Mouse (Mus musculus) embryonic facial prominence, embryonic 12.5 days (tissue): Measurements from ENCODE around the gene Acsl3. TPM values are rescaled to one million over a fixed set of nuclear protein-coding genes. Genes with fewer than 3 reads are reported as not detected.

Experiments used
- ATAC-seq: fragments of 200-750 bp; cut with Nextera tagmentation; 2 replicates; pipeline ENCODE4 v1.8.0; 2017; ENCODE audit not compliant: insufficient number of reproducible peaks, insufficient read depth, low FRiP score, low TSS enrichment
- H3K27ac ChIP-seq: fragments of 300-500 bp; sonication (generic); 2 replicates; pipeline ENCODE4 v1.5.1; 2016; ENCODE audit warnings: mild to moderate bottlenecking
- H3K27me3 ChIP-seq: fragments of 300-500 bp; sonication (generic); 2 replicates; pipeline ENCODE4 v1.6.1; 2016; ENCODE audit warnings: mild to moderate bottlenecking, moderate library complexity
- H3K36me3 ChIP-seq: fragments of 300-500 bp; sonication (generic); 2 replicates; pipeline ENCODE4 v1.6.1; 2016; ENCODE audit warnings: mild to moderate bottlenecking
- H3K4me1 ChIP-seq: fragments of 300-500 bp; sonication (generic); 2 replicates; pipeline ENCODE4 v1.6.1; 2016
- H3K4me2 ChIP-seq: fragments of 300-500 bp; sonication (generic); replicated peaks from 2 replicates; pipeline ENCODE4 v1.6.1; 2016; ENCODE audit warnings: mild to moderate bottlenecking, moderate library complexity
- H3K4me3 ChIP-seq: fragments of 300-500 bp; sonication (generic); 2 replicates; pipeline ENCODE4 v1.5.1; 2016; ENCODE audit warnings: mild to moderate bottlenecking
- H3K9ac ChIP-seq: fragments of 300-500 bp; sonication (generic); 2 replicates; pipeline ENCODE4 v1.6.1; 2016; ENCODE audit warnings: mild to moderate bottlenecking, moderate library complexity
- H3K9me3 ChIP-seq: fragments of 300-500 bp; sonication (generic); 2 replicates; pipeline ENCODE4 v1.6.1; 2016; ENCODE audit warnings: mild to moderate bottlenecking, moderate library complexity
- WGBS: fragments of 180-500 bp; shearing (Covaris S2); methylation state at CpG from one replicate; pipeline ENCODE4 v1.1.7; 2016; 5-methylcytosine and 5-hydroxymethylcytosine counted together
- polyA plus RNA-seq: library from polyadenylated mRNA; unstranded; fragments of >200 nt; fragmentation: Nextera tagmentation; extraction: Ambion mirVana; gene quantifications from 2 replicates; pipeline ENCODE4 v1.2.1, GENCODE M21; 2016

The Acsl3 gene
- polyA plus RNA-seq, 1 experiment from 2014 or later: 92.0 TPM

DNA sequence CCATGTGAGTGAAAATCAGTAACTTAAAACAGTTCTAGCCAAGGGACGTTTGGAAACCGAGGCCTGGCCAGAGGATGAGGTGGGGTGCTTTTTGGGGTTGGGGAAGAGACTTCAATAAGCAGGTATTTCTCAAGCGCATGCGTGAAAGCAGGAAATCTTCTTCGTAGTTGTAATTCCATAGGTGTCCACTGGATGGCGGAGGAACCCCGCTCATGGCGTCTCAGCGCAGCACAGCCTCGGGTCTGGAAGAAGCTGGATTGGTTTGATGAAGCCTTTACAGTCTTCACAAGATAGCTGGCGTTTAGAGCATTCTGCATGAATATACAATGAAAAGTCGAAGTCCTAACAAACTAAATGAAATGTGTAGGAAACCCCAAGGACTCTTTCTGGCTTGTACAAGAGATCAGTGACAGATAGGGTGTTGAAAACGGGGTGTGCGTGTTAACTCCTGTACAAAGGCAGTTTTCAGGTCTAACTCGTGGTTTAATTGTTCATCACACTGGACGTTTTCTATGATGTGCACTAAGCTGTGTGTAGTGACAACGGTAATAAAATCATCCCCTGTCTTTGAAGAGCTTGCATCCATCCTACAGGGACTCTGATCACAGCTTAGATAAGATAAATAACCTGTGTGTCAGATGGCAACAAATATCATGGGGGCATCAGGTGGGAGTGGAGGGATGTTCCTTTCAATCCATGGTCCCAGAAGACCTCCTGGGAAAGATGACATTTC is 67.0 kb downstream of the Acsl3 start:
- no peak overlapping the region for H3K9ac ChIP-seq
- no peaks in the 10 kb centered on the region for H3K9me3 ChIP-seq
- no peaks in the 10 kb centered on the region for H3K36me3 ChIP-seq
- no peak overlapping the region for H3K27ac ChIP-seq
- no peak overlapping the region for H3K4me3 ChIP-seq
- ATAC-seq: 0 out of 2 replicates have a peak, but pooled peaks have one; percentile 64
- H3K4me1 ChIP-seq: peaks cover 19% of the 10 kb centered on the region
- WGBS: 18% methylated on average over 17 of the region's 17 CpGs
- H3K4me2 ChIP-seq: 0 out of 2 replicates have a peak overlapping the region, but pooled peaks have one; percentile 3
- no peaks in the 10 kb centered on the region for H3K27me3 ChIP-seq

DNA sequence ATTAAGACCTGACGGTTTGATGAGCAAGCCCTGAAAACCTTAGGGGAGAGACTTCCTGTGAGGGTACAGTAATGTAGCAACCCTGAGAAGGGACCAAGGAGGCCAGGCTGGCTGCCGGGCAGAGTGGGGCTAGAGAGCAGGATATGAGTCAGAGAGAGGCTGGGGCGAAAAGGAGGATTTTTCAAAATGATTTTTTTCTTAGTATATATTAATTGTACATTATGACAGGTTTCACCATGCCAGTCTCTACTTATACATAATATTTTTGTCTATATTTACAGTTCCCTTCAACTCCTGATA is 67.5 kb downstream of the Acsl3 start:
- H3K4me2 ChIP-seq: no peak overlapping the region
- WGBS: 61% methylated on average over 3 of the region's 3 CpGs
- H3K27me3 ChIP-seq: no peaks in the 10 kb centered on the region
- H3K9me3 ChIP-seq: no peaks in the 10 kb centered on the region
- H3K9ac ChIP-seq: no peak overlapping the region
- no peak for ATAC-seq
- H3K4me1 ChIP-seq: peaks cover 19% of the 10 kb centered on the region
- H3K36me3 ChIP-seq: no peaks in the 10 kb centered on the region
- no peak overlapping the region for H3K27ac ChIP-seq
- no peak overlapping the region for H3K4me3 ChIP-seq

DNA sequence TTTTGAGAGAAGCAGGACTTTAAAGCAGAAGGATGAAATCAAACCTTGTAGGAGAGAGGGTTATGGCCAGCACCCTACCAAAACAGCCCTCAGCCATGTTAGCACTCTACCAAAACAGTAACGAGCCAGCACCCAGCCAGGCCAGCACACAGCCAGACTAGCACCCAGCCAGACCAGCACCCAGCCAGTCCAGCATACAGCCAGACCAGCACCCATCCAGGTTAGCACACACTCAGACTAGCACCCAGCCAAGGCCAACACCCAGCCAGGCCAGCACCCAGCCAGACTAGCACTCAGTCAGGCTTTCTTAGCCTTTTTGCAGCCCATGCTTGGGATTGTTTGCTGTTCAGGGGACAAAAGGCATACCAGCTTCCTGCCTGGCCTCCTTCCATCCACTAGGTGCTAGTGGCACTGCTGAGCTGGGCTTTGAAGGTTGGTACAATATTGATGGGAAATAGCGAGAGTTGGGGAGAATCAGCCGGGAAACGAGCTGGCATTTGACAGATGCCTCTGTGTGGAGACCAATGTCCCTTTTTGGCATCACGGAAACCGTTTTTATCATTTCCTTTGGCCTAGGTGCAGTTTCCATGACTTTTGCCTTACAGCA is 68.1 kb downstream of the Acsl3 start:
- no peak overlapping the region for H3K4me3 ChIP-seq
- H3K9ac ChIP-seq: no peak overlapping the region
- H3K4me2 ChIP-seq: no peak overlapping the region
- H3K27ac ChIP-seq: 0 out of 2 replicates have a peak overlapping the region, but pooled peaks have one; percentile 37
- no peaks in the 10 kb centered on the region for H3K9me3 ChIP-seq
- no peak for ATAC-seq
- H3K36me3 ChIP-seq: no peaks in the 10 kb centered on the region
- 53% methylated on average over 6 of the region's 6 CpGs for WGBS
- H3K4me1 ChIP-seq: peaks cover 19% of the 10 kb centered on the region
- H3K27me3 ChIP-seq: no peaks in the 10 kb centered on the region

DNA sequence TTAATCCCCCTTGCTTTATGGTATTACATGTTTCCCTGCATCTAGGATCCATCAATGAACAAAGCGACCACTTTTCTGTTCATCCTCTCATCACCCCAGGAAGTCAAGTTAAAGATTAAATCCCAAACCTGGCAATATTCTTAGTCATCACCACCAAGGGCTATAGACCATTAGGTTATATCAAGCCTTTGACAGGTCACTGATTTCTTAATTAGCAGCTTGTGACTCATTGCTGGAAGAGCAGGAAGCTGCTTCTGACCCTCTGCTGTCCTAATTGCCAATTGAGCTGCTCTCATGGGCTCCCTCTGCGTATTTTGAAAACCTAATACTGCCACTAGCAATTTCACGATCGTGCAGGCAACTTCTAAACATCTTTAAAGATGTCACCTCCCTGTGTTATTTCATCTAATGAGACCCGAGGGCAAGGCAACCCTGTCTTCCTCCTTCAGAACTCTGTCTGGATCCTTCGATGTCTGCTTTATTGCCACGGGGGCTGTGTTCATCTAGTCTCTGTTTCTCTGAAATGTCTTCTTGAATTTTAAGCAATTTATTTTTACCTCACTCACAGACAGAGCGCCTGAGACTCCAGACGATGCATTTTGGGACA is 72.6 kb downstream of the Acsl3 start:
- 66% methylated on average over 9 of the region's 9 CpGs for WGBS

DNA sequence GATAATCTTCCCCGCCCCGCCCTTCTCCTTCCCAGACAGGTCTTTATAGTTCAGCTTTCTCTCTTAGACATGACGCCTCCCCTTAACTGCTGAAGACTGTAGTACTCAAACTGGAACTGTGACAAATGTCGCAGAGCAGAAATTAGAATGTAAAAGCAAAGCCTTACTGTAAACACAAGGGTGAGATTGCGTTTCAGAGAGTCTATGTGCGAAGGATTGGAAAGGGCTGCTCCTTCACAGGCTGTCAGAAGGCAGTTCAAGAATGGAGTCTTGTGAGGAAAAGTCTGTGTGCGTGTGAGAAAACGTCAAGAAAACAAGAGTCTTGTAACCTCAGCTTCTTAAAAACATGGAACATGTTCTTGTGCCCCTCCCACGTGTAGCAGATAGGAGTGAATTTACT is 74.7 kb downstream of the Acsl3 start:
- no peak overlapping the region for H3K27ac ChIP-seq
- peaks cover 3% of the 10 kb centered on the region; the same call in 1 of the 2 replicates for H3K4me1 ChIP-seq
- ATAC-seq: no peak
- 89% methylated on average over 9 of the region's 9 CpGs for WGBS
- no peaks in the 10 kb centered on the region for H3K27me3 ChIP-seq
- no peak overlapping the region for H3K4me2 ChIP-seq
- H3K36me3 ChIP-seq: no peaks in the 10 kb centered on the region
- no peak overlapping the region for H3K9ac ChIP-seq
- no peaks in the 10 kb centered on the region for H3K9me3 ChIP-seq
- H3K4me3 ChIP-seq: no peak overlapping the region

More for the DNA sequence above, 72.6 kb downstream of the Acsl3 start:
- Histone ChIP-seq H3K9ac (no peak overlapping the region), H3K4me2 (no peak overlapping the region), H3K27me3 (no peaks in the 10 kb centered on the region), H3K4me1 (peaks cover 16% of the 10 kb centered on the region), H3K27ac (no peak overlapping the region), H3K4me3 (no peak overlapping the region), H3K36me3 (no peaks in the 10 kb centered on the region), H3K9me3 (no peaks in the 10 kb centered on the region)
- ATAC-seq: no peak

DNA sequence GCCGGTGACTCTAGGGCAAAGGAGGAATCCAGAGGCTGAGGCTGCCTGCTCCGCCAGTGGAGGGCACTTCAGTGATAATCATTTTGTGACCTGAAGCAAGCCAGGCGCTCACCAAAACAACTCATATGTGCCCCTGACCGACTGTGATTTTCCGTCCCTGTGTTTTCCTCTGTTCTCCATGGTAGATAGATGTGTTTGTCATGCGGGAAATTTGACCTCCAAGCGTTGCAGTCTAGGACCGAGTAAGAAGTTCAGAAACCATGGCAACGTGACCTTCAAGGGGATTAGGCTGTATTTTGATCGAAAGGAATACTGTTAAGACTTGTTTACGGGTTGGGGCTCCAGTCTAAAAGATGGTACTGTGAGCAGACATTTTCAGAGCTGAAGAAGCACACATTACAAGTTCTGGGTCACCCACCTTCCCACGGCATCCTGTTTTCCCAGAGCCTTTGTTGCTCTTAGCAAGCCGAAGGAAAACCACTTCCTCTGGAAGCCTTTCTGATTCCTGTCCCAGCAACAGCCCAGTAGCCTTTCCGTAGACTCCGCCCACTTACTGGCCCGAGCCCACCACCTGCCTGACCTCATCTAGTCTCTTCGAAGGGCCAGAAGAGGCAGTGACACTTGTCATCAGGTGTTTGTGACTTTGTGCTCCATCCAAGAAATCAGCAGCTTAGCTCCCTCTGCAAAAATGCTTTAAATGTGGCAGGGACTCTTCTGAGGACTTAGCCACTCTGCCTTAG is 76.8 kb downstream of the Acsl3 start:
- Histone ChIP-seq H3K9me3 (no peaks in the 10 kb centered on the region), H3K9ac (no peak overlapping the region), H3K4me3 (no peak overlapping the region), H3K4me1 (peaks cover 3% of the 10 kb centered on the region; the same call in 1 of the 2 replicates), H3K27ac (no peak overlapping the region), H3K4me2 (no peak overlapping the region), H3K27me3 (no peaks in the 10 kb centered on the region), H3K36me3 (no peaks in the 10 kb centered on the region)
- ATAC-seq: no peak
- WGBS: 60% methylated on average over 17 of the region's 17 CpGs

DNA sequence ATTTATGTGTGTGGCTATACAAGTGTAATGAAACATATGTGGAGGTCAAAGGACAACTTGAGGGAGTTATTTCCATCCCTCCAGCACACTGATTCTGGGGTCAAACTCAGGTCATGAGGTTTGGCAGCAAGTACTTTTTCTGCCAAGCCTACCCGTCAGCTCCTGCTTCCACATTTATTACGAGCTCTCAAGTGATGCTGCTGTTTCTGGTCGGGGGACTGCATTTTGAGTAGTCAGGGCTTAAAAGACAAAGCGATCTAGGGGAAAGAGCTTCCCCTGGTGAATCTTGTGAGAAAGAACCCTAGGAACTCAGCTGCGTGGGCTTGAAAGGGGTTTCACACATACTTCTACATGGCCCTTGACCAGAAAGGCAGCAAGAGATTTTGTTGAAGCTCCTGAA is 80.0 kb downstream of the Acsl3 start:
- WGBS: 50% methylated on average over 5 of the region's 5 CpGs

DNA sequence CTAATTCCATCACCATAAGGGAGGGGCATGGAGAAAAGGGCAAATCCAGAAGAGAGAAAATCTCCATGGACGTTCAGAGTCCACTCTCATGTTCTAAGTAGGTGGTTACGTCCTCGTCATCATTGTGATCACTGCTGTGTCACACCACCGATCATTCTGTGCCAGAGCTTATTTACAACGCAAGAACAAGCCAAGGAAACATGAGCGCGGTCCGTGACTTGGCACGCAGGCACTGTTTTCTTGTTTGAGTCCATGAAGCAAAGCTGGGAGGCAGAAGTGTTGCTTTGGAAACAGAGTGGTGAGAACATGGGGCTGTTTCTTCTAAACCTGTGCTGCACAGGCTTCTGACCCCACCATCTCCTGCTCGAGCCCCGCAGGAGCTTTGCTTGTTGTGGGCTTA is 83.1 kb downstream of the Acsl3 start:
- H3K4me2 ChIP-seq: no peak overlapping the region
- H3K9me3 ChIP-seq: no peaks in the 10 kb centered on the region
- no peaks in the 10 kb centered on the region for H3K27me3 ChIP-seq
- no peak overlapping the region for H3K9ac ChIP-seq
- ATAC-seq: no peak
- H3K27ac ChIP-seq: no peak overlapping the region
- 0 out of 2 replicates have a peak, but pooled peaks cover 4% of the 10 kb centered on the region for H3K4me1 ChIP-seq
- WGBS: 91% methylated on average over 11 of the region's 11 CpGs
- no peak overlapping the region for H3K4me3 ChIP-seq
- H3K36me3 ChIP-seq: no peaks in the 10 kb centered on the region

More for the DNA sequence above, 80.0 kb downstream of the Acsl3 start:
- no peak overlapping the region for H3K4me3 ChIP-seq
- no peaks in the 10 kb centered on the region for H3K36me3 ChIP-seq
- no peak overlapping the region for H3K9ac ChIP-seq
- H3K27ac ChIP-seq: no peak overlapping the region
- no peaks in the 10 kb centered on the region for H3K27me3 ChIP-seq
- no peak for ATAC-seq
- H3K9me3 ChIP-seq: no peaks in the 10 kb centered on the region
- H3K4me1 ChIP-seq: peaks cover 3% of the 10 kb centered on the region; the same call in 1 of the 2 replicates
- no peak overlapping the region for H3K4me2 ChIP-seq

DNA sequence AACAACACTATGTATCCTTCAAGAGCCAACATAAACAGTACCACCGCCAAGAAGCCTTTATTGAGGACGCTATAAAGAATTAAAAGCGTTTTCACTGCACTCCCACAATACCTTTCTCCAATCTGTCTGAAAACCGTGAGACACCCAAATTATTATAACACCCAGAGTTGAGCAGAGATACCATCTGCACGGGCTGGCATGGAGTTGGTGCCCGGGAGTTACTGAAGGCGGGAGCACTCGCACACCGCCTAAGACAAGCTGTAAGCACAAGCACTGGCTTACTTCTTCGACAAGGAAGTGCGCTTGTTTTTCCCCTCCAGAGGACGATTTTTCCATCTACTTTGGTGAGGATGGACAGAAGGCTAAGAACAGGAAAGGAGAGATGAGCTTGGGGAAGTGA is 84.6 kb downstream of the Acsl3 start:
- ATAC-seq: no peak
- Histone ChIP-seq H3K27ac (no peak overlapping the region), H3K9me3 (no peaks in the 10 kb centered on the region), H3K27me3 (no peaks in the 10 kb centered on the region), H3K4me3 (no peak overlapping the region), H3K4me1 (0 out of 2 replicates have a peak, but pooled peaks cover 4% of the 10 kb centered on the region), H3K9ac (no peak overlapping the region), H3K36me3 (no peaks in the 10 kb centered on the region), H3K4me2 (no peak overlapping the region)
- 89% methylated on average over 12 of the region's 12 CpGs for WGBS

DNA sequence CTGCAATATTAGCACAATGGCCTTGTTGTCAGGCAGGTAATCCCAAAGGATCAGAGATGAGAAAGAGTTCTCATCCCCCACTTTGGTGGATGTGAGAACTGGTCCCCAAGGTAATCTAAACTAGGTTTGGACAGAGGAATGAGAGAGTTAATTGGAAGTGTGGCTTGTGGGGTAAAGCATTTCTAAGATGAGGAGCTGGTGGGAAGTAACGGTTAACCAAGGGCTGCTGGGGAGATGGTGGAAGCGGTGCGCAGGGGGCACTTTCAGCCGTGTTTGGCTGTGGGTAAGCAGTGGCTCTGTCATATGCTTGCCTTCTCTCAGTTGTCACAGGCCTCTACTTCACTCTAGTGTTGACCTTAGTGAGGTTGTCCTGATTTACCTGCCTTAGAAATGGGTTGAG is 85.7 kb downstream of the Acsl3 start:
- H3K27me3 ChIP-seq: no peaks in the 10 kb centered on the region
- no peak overlapping the region for H3K9ac ChIP-seq
- H3K4me1 ChIP-seq: 0 out of 2 replicates have a peak, but pooled peaks cover 4% of the 10 kb centered on the region
- H3K36me3 ChIP-seq: no peaks in the 10 kb centered on the region
- no peaks in the 10 kb centered on the region for H3K9me3 ChIP-seq
- H3K4me3 ChIP-seq: no peak overlapping the region
- no peak overlapping the region for H3K4me2 ChIP-seq
- ATAC-seq: no peak
- WGBS: 88% methylated on average over 4 of the region's 4 CpGs
- no peak overlapping the region for H3K27ac ChIP-seq

DNA sequence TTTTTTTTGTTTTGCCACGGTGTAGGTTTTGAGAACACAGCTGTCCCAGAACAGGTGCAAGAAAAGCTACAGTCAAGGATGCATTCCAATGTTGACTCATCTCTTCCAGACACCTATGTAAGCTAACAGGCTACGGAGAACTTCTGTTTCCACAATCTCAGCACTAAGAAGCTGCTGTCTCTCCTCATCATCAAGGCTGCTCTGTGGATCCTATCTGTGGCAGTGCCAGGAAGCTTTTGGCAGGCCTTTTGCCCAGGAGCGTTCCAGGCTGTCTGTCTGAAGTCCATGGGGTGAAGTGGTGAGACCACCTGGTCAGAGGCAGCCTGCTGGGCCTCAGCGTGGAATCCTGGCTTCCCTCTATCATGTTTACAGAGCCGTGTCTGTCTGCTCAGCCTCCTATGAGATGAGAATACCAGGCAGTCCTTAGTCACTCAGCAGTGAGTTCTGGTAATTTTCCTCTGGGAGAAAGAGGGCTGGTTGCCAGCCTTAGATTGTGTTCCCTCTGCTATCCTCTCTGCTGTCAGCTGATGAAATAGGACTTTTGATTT is 87.7 kb downstream of the Acsl3 start:
- 53% methylated on average over 5 of the region's 5 CpGs for WGBS
- Histone ChIP-seq H3K9me3 (no peaks in the 10 kb centered on the region), H3K9ac (no peak overlapping the region), H3K27me3 (no peaks in the 10 kb centered on the region), H3K4me3 (no peak overlapping the region), H3K4me1 (0 out of 2 replicates have a peak, but pooled peaks cover 4% of the 10 kb centered on the region), H3K27ac (no peak overlapping the region), H3K4me2 (no peak overlapping the region), H3K36me3 (no peaks in the 10 kb centered on the region)
- no peak for ATAC-seq
